Mouse (Mus musculus): ENCODE data around the gene Pde4c. TPM values are rescaled to one million over a fixed set of nuclear protein-coding genes. Genes with fewer than 3 reads are reported as not detected.

Pde4c gene
- polyA plus RNA-seq, 1 experiment = not detected

GRCm38 (mm10) chr8:70772075-70772474, 48.6 kb downstream of the Pde4c start:
- WGBS = 94% methylated on average over 13 of the region's 13 CpGs
- Histone ChIP-seq H3K4me3 (ENCODE audit: insufficient read depth, low read depth, low read length) (no peak overlapping the region), H3K4me1 (ENCODE audit: control insufficient read depth, insufficient read depth, low read length) (peaks cover 53% of the 10 kb centered on the region), H3K27ac (ENCODE audit: insufficient read depth, low read depth, low read length) (no peak overlapping the region)
- TF ChIP-seq CTCF (IDR thresholded peaks at IDR 0.05; ENCODE audit: insufficient read depth, low read depth, low read length) = no peak
- no peak for TF ChIP-seq POLR2A (IDR thresholded peaks at IDR 0.05; ENCODE audit: insufficient read depth, low read depth, low read length)

DNA sequence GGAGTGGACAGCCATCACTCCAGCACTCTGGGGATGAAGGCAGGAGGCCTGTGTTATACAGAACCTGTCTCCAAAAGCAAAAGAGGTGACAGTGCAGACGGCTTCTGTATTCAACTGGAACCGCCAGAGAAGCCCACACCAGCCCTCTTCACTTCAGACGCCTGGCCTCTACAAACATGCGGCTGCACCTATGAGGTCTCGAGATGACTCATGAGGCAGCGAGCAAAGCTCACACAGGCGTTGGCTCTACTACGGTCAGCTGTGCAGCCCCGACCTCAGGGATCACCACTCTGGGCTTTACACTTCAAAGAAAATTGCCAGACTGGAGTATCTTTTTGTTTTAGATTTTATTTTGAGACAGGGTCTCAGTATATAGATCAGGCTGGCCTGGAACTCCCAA, 49.4 kb downstream of the Pde4c start:
- Histone ChIP-seq H3K4me3 (ENCODE audit: insufficient read depth, low read depth, low read length) (no peak overlapping the region), H3K27ac (ENCODE audit: insufficient read depth, low read depth, low read length) (no peak overlapping the region), H3K4me1 (ENCODE audit: control insufficient read depth, insufficient read depth, low read length) (peaks cover 51% of the 10 kb centered on the region)
- TF ChIP-seq POLR2A (IDR thresholded peaks at IDR 0.05; ENCODE audit: insufficient read depth, low read depth, low read length) (no peak), CTCF (IDR thresholded peaks at IDR 0.05; ENCODE audit: insufficient read depth, low read depth, low read length) (no peak)
- WGBS = 65% methylated on average over 9 of the region's 9 CpGs

GRCm38 (mm10) chr8:70773410-70773809, 49.9 kb downstream of the Pde4c start:
- no peak for TF ChIP-seq POLR2A (IDR thresholded peaks at IDR 0.05; ENCODE audit: insufficient read depth, low read depth, low read length)
- TF ChIP-seq CTCF (IDR thresholded peaks at IDR 0.05; ENCODE audit: insufficient read depth, low read depth, low read length) = no peak
- Histone ChIP-seq H3K4me1 (ENCODE audit: control insufficient read depth, insufficient read depth, low read length) (peaks cover 54% of the 10 kb centered on the region), H3K27ac (ENCODE audit: insufficient read depth, low read depth, low read length) (no peak overlapping the region), H3K4me3 (ENCODE audit: insufficient read depth, low read depth, low read length) (no peak overlapping the region)
- WGBS = 33% methylated on average over 5 of the region's 5 CpGs

GRCm38 (mm10) chr8:70773833-70774232, 50.3 kb downstream of the Pde4c start:
- Histone ChIP-seq H3K27ac (ENCODE audit: insufficient read depth, low read depth, low read length) (no peak overlapping the region), H3K4me1 (ENCODE audit: control insufficient read depth, insufficient read depth, low read length) (peaks cover 51% of the 10 kb centered on the region), H3K4me3 (ENCODE audit: insufficient read depth, low read depth, low read length) (no peak overlapping the region)
- 18% methylated on average over 9 of the region's 9 CpGs for WGBS
- TF ChIP-seq POLR2A (IDR thresholded peaks at IDR 0.05; ENCODE audit: insufficient read depth, low read depth, low read length) = no peak
- TF ChIP-seq CTCF (IDR thresholded peaks at IDR 0.05; ENCODE audit: insufficient read depth, low read depth, low read length) = no peak

DNA sequence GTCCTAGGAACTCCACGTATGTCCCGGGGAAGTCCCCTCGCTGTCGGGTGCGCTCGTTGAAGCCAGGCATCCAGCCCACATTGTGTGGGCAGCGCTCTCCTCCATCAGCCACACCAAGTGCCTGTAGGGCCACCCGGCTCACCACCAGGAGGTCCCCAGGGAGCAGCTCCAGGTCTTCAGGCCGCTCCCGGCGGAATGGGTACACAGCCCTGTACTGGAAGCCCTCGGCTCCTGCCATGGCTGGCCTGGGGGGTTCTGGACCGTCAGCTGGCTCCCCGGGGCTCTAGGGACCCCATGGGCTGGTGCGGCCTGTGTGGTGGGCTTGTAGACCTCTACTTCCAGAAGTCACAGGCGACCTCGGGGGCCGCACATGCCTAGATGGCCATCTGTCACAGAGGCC, 51.2 kb downstream of the Pde4c start:
- H3K4me1 ChIP-seq (ENCODE audit: control insufficient read depth, insufficient read depth, low read length) = peaks cover 43% of the 10 kb centered on the region
- 0 out of 2 replicates have a peak overlapping the region, but pooled peaks have one; percentile 1 for H3K4me3 ChIP-seq (ENCODE audit: insufficient read depth, low read depth, low read length)
- TF ChIP-seq POLR2A (IDR thresholded peaks at IDR 0.05; ENCODE audit: insufficient read depth, low read depth, low read length) (no peak), CTCF (IDR thresholded peaks at IDR 0.05; ENCODE audit: insufficient read depth, low read depth, low read length) (no peak)
- 86% methylated on average over 18 of the region's 18 CpGs for WGBS
- H3K27ac ChIP-seq (ENCODE audit: insufficient read depth, low read depth, low read length) = no peak overlapping the region

DNA sequence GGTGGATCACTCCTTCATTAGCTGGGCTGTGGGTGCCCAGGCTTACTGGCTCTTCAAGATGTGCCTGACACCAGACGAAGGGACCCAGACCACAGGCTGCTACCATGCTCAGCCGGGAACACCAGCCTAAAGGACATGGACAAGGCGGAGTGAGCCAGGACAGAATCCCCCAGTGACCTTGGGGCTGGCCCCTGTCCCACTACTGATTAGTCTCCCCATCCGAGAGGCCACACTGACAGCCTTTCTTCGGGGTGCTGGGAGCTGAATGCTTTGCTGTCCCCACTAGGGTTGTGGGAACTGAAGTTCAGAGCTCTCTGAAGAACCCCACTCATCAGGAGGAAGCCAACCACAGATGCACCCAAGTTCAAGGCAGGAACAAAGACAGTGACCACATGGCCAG, 51.7 kb downstream of the Pde4c start:
- 66% methylated on average over 5 of the region's 5 CpGs for WGBS
- H3K27ac ChIP-seq (ENCODE audit: insufficient read depth, low read depth, low read length) = no peak overlapping the region

GRCm38 (mm10) chr8:70775851-70776495, 52.5 kb downstream of the Pde4c start:
- under 1% methylated on average over 34 of the region's 34 CpGs for WGBS
- Histone ChIP-seq H3K4me3 (ENCODE audit: insufficient read depth, low read depth, low read length) (peak overlapping the region; percentile 78), H3K27ac (ENCODE audit: insufficient read depth, low read depth, low read length) (peak overlapping the region; percentile 71), H3K4me1 (ENCODE audit: control insufficient read depth, insufficient read depth, low read length) (peaks cover 51% of the 10 kb centered on the region)
- TF ChIP-seq CTCF (IDR thresholded peaks at IDR 0.05; ENCODE audit: insufficient read depth, low read depth, low read length) = no peak
- no peak for TF ChIP-seq POLR2A (IDR thresholded peaks at IDR 0.05; ENCODE audit: insufficient read depth, low read depth, low read length)

More for the DNA sequence above, 51.7 kb downstream of the Pde4c start:
- H3K4me3 ChIP-seq (ENCODE audit: insufficient read depth, low read depth, low read length) = peak overlapping the region; percentile 78
- H3K4me1 ChIP-seq (ENCODE audit: control insufficient read depth, insufficient read depth, low read length) = peaks cover 44% of the 10 kb centered on the region
- TF ChIP-seq CTCF (IDR thresholded peaks at IDR 0.05; ENCODE audit: insufficient read depth, low read depth, low read length) (peak; percentile 6; the same call in 1 of the 2 replicates), POLR2A (IDR thresholded peaks at IDR 0.05; ENCODE audit: insufficient read depth, low read depth, low read length) (no peak)

DNA sequence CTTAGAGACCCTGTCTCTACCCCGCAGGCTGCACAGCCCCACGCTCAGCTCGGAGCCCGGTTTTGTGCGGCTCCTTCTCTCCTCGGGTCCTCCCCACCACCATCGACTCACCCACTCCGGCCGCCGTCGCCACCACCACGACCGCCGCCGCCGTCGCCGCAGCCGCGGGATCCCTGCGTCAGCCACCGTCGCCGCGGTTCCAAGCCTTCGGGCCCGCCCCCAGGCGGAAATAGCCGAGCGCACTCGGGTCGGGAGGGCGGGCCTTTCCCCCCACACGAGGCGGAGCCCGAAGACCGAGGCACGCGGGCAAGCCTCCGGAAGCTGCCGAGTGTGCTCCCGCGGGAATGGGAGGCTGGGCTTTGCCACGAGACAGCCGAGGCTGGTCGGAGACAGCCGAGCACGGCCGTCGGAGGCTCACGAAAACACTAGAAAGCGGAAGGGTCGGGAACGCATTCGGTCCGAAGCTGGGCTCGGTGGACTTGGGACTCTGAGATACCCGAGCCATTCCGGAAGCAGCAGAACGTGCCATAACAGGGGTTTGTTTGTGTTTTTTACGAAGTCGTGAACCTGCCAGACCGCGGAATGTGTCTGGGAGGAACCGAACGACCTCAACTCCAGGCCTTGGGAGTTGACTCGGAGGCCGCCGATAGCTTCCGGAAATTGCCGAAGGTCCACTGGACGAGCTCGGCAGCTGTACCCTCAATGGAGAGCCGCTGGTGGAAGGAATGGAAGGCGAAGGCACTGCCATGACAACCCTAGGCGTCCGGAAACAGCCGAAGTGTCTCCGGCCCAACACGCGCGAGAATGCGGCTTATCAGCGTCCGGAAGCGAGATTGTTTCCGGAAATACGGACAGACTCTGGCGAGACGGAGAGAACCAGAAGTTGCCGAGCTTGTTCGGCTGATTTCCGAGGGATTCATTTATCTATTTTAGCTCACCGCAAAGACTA, 53.2 kb downstream of the Pde4c start, which contains the start of gene Pik3r2:
Gene Pik3r2, minus strand, starts transcription at position 218 of the 949 bp plus-strand sequence.
- H3K4me1 ChIP-seq (ENCODE audit: control insufficient read depth, insufficient read depth, low read length) = peaks cover 52% of the 10 kb centered on the region

GRCm38 (mm10) chr8:70780093-70780492, 56.6 kb downstream of the Pde4c start:
- TF ChIP-seq CTCF (IDR thresholded peaks at IDR 0.05; ENCODE audit: insufficient read depth, low read depth, low read length) = no peak
- no peak for TF ChIP-seq POLR2A (IDR thresholded peaks at IDR 0.05; ENCODE audit: insufficient read depth, low read depth, low read length)
- WGBS = 65% methylated on average over 11 of the region's 11 CpGs
- Histone ChIP-seq H3K4me3 (ENCODE audit: insufficient read depth, low read depth, low read length) (no peak overlapping the region), H3K27ac (ENCODE audit: insufficient read depth, low read depth, low read length) (no peak overlapping the region), H3K4me1 (ENCODE audit: control insufficient read depth, insufficient read depth, low read length) (peaks cover 21% of the 10 kb centered on the region)

More for the DNA sequence above, 53.2 kb downstream of the Pde4c start, which contains the start of gene Pik3r2:
- Histone ChIP-seq H3K4me3 (ENCODE audit: insufficient read depth, low read depth, low read length) (peak within 1 kb of the TSS; percentile 78), H3K27ac (ENCODE audit: insufficient read depth, low read depth, low read length) (peak within 1 kb of the TSS; percentile 99)
- TF ChIP-seq CTCF (IDR thresholded peaks at IDR 0.05; ENCODE audit: insufficient read depth, low read depth, low read length) (no peak), POLR2A (IDR thresholded peaks at IDR 0.05; ENCODE audit: insufficient read depth, low read depth, low read length) (peak; percentile 95)
- under 1% methylated on average over 94 of the region's 94 CpGs for WGBS
